Mouse (Mus musculus) kidney, postnatal 4 days (tissue): ENCODE data around the gene Gm4177.
"Not testable (repeated sequence)": the region's sequence is repeated elsewhere in the genome, so short reads cannot be mapped to it uniquely, and the experiment has no call there.

Experiments used
- DNase-seq, 2 experiments: peaks; one replicate each; pipeline ENCODE4 v3.0.0; 2021; ENCODE audit warnings: mixed read lengths in 2 of 2

The Gm4177 gene

GRCm38 (mm10) chr7:21796628-21797027 is at the start of gene Gm4177:
TSS of gene Gm4177 (minus strand) at chr7:21796728.
- not testable (repeated sequence) for DNase-seq

GRCm38 (mm10) chr7:21844167-21844566 is 47.6 kb upstream of the Gm4177 start, which contains the start of gene Gm5725:
TSS of gene Gm5725 (minus strand) at chr7:21844267.
- not testable (repeated sequence) for DNase-seq

GRCm38 (mm10) chr7:21832051-21832450 is 35.5 kb upstream of the Gm4177 start, which contains the start of gene Vmn1r135:
TSS of gene Vmn1r135 (plus strand) at chr7:21832351.
- DNase-seq: not testable (repeated sequence)

GRCm38 (mm10) chr7:21761375-21761774 is 35.2 kb downstream of the Gm4177 start, which contains the start of gene Gm4175:
TSS of gene Gm4175 (minus strand) at chr7:21761475.
- DNase-seq: not testable (repeated sequence)
